Mouse (Mus musculus): ENCODE results near the gene D17H6S53E.

- TF ChIP-seq GATA1 (IDR thresholded peaks at IDR 0.05; ENCODE audit: borderline replicate concordance, low read length): no peak
- TF ChIP-seq FLI1 (IDR thresholded peaks at IDR 0.05; ENCODE audit: low read length): no peak
These were observed 595 bp upstream of the D17H6S53E start for GRCm38 (mm10) chr17:35125578-35125977.
